Mouse (Mus musculus) heart, embryonic 16.5 days (tissue): ENCODE measurements at regions not wholly inside any gene's neighbourhood (a gene's known extent, or its start where the extent isn't known, plus 50 kb on each side); places are given as distances from the start of the nearest gene placed in this dataset.
A peak's percentile ranks its signal among the peaks of the same experiment; 100 is the strongest.
"Not testable (repeated sequence)": the region's sequence is repeated elsewhere in the genome, so short reads cannot be mapped to it uniquely, and the experiment has no call there.

Experiments used
- ATAC-seq: fragments of 200-750 bp; cut with Nextera tagmentation; replicated peaks from 2 replicates; pipeline ENCODE4 v1.8.0; 2017; ENCODE audit warnings: moderate number of reproducible peaks; ENCODE audit not compliant: insufficient read depth, low FRiP score; ENCODE audit errors: extremely low read depth
- H3K27ac ChIP-seq: fragments of 300-500 bp; sonication (generic); 2 replicates; pipeline ENCODE4 v1.5.1; 2014; ENCODE audit warnings: mild to moderate bottlenecking, low read length, control low read depth, moderate library complexity
- H3K27me3 ChIP-seq: fragments of 300-500 bp; sonication (generic); 2 replicates; pipeline ENCODE4 v1.6.1; 2014; ENCODE audit warnings: low read length, mixed read lengths; ENCODE audit not compliant: control insufficient read depth, insufficient read depth
- H3K36me3 ChIP-seq: fragments of 300-500 bp; sonication (generic); 2 replicates; pipeline ENCODE4 v1.6.1; 2014; ENCODE audit not compliant: control insufficient read depth, insufficient read depth
- H3K4me1 ChIP-seq: fragments of 300-500 bp; sonication (generic); 2 replicates; pipeline ENCODE4 v1.6.1; 2014; ENCODE audit warnings: low read length, mixed read lengths; ENCODE audit not compliant: control insufficient read depth, insufficient read depth
- H3K4me2 ChIP-seq: fragments of 300-500 bp; sonication (generic); 2 replicates; pipeline ENCODE4 v1.6.1; 2014; ENCODE audit warnings: low read depth, mild to moderate bottlenecking, control low read depth, low read length
- H3K4me3 ChIP-seq: fragments of 300-500 bp; sonication (generic); 2 replicates; pipeline ENCODE4 v1.5.1; 2014; ENCODE audit warnings: mild to moderate bottlenecking, control low read depth, low read length
- H3K9ac ChIP-seq: fragments of 300-500 bp; sonication (generic); 2 replicates; pipeline ENCODE4 v1.6.1; 2014; ENCODE audit warnings: low read length, control low read depth
- H3K9me3 ChIP-seq: fragments of 300-500 bp; sonication (generic); replicated peaks from 2 replicates; pipeline ENCODE4 v1.6.1; 2016; ENCODE audit warnings: low read length; ENCODE audit not compliant: control insufficient read depth
- WGBS: fragments of 180-500 bp; shearing (Covaris S2); extraction: QIAGEN DNeasy Blood & Tissue Kit; methylation state at CpG from one replicate; pipeline ENCODE4 v1.1.7; 2014; 5-methylcytosine and 5-hydroxymethylcytosine counted together

- H3K27ac ChIP-seq, H3K9me3 ChIP-seq, H3K36me3 ChIP-seq, H3K4me1 ChIP-seq, H3K27me3 ChIP-seq, H3K9ac ChIP-seq, ATAC-seq, H3K4me3 ChIP-seq, H3K4me2 ChIP-seq: not testable (repeated sequence)
- 53% methylated on average over 3 of the region's 3 CpGs for WGBS
Observed at GRCm38 (mm10) chr12:22951956-22952355, 828.1 kb downstream of the Gm10330 start.

- H3K4me2 ChIP-seq, result peak overlapping the region; percentile 68
- ATAC-seq, H3K4me1 ChIP-seq, H3K27me3 ChIP-seq, H3K27ac ChIP-seq, H3K9me3 ChIP-seq, H3K36me3 ChIP-seq: not testable (repeated sequence)
- WGBS, result under 1% methylated on average over 53 of the region's 53 CpGs
- peak overlapping the region; percentile 56 for H3K4me3 ChIP-seq
- peak overlapping the region; percentile 58 for H3K9ac ChIP-seq
Observed at GRCm38 (mm10) chr12:22906156-22906555, 873.9 kb downstream of the Gm10330 start.
